Mouse (Mus musculus): Measurements from ENCODE around the gene Selenon. TPM values are rescaled to one million over a fixed set of nuclear protein-coding genes. Genes with fewer than 3 reads are reported as not detected.

The Selenon gene
- polyA plus RNA-seq, 1 experiment from 2014 or later, result 14.7 TPM

- no peaks in the 10 kb centered on the region for H3K27me3 ChIP-seq (replicated peaks; ENCODE audit: control insufficient read depth, insufficient read depth, low read length)
- DNase-seq (ENCODE audit: low spot score), result no peak
- 46% methylated on average over 9 of the region's 9 CpGs for WGBS
- H3K4me1 ChIP-seq (replicated peaks; ENCODE audit: control insufficient read depth, insufficient read depth, low read length), result peaks cover 10% of the 10 kb centered on the region
- H3K9me3 ChIP-seq (ENCODE audit: control insufficient read depth, low read length), result no peaks in the 10 kb centered on the region
- H3K4me2 ChIP-seq (ENCODE audit: low read length), result no peak overlapping the region
- ATAC-seq (replicated peaks; ENCODE audit: low FRiP score, low TSS enrichment, low read depth), result no peak
- H3K36me3 ChIP-seq (ENCODE audit: control insufficient read depth, insufficient read depth, low read length), result no peaks in the 10 kb centered on the region
- H3K4me3 ChIP-seq (ENCODE audit: low read depth, low read length), result no peak overlapping the region
- no peak overlapping the region for H3K9ac ChIP-seq (ENCODE audit: low read length)
- H3K27ac ChIP-seq (ENCODE audit: low read depth), result no peak overlapping the region
Measured at GRCm38 (mm10) chr4:134558570-134559113, 6.7 kb upstream of the Selenon start.

- no peaks in the 10 kb centered on the region for H3K27me3 ChIP-seq (replicated peaks; ENCODE audit: control insufficient read depth, insufficient read depth, low read length)
- H3K36me3 ChIP-seq (ENCODE audit: control insufficient read depth, insufficient read depth, low read length), result no peaks in the 10 kb centered on the region
- H3K4me2 ChIP-seq (ENCODE audit: low read length), result no peak overlapping the region
- H3K4me3 ChIP-seq (ENCODE audit: low read depth, low read length), result no peak overlapping the region
- no peak overlapping the region for H3K9ac ChIP-seq (ENCODE audit: low read length)
- no peak for DNase-seq (ENCODE audit: low spot score)
- H3K9me3 ChIP-seq (ENCODE audit: control insufficient read depth, low read length), result no peaks in the 10 kb centered on the region
- ATAC-seq (replicated peaks; ENCODE audit: low FRiP score, low TSS enrichment, low read depth), result no peak
- H3K4me1 ChIP-seq (replicated peaks; ENCODE audit: control insufficient read depth, insufficient read depth, low read length), result peaks cover 10% of the 10 kb centered on the region
- H3K27ac ChIP-seq (ENCODE audit: low read depth), result 0 out of 2 replicates have a peak overlapping the region, but pooled peaks have one; percentile 4
- WGBS, result 12% methylated on average over 16 of the region's 16 CpGs
Measured at GRCm38 (mm10) chr4:134557626-134558249, 5.8 kb upstream of the Selenon start.

- Histone ChIP-seq H3K36me3 (ENCODE audit: control insufficient read depth, insufficient read depth, low read length) (no peaks in the 10 kb centered on the region), H3K9ac (ENCODE audit: low read length) (no peak overlapping the region), H3K4me3 (ENCODE audit: low read depth, low read length) (no peak overlapping the region), H3K4me1 (replicated peaks; ENCODE audit: control insufficient read depth, insufficient read depth, low read length) (peaks cover 19% of the 10 kb centered on the region), H3K9me3 (ENCODE audit: control insufficient read depth, low read length) (no peaks in the 10 kb centered on the region), H3K4me2 (ENCODE audit: low read length) (no peak overlapping the region), H3K27ac (ENCODE audit: low read depth) (no peak overlapping the region), H3K27me3 (replicated peaks; ENCODE audit: control insufficient read depth, insufficient read depth, low read length) (no peaks in the 10 kb centered on the region)
- WGBS, result 69% methylated on average over 8 of the region's 8 CpGs
- DNase-seq (ENCODE audit: low spot score) (no peak), ATAC-seq (replicated peaks; ENCODE audit: low FRiP score, low TSS enrichment, low read depth) (no peak)
Measured at GRCm38 (mm10) chr4:134555956-134556580, 4.1 kb upstream of the Selenon start.

GRCm38 (mm10) chr4:134553631-134554030 lies 1.7 kb upstream of the Selenon start:
- H3K9me3 ChIP-seq (ENCODE audit: control insufficient read depth, low read length), result peaks cover 7% of the 10 kb centered on the region; the same call in 1 of the 2 replicates

GRCm38 (mm10) chr4:134549899-134550298 lies 2.1 kb downstream of the Selenon start:
- DNase-seq (ENCODE audit: low spot score), result no peak
- H3K9ac ChIP-seq (ENCODE audit: low read length), result no peak overlapping the region
- WGBS, result 98% methylated on average over 8 of the region's 8 CpGs
- H3K27ac ChIP-seq (ENCODE audit: low read depth), result no peak overlapping the region
- H3K27me3 ChIP-seq (replicated peaks; ENCODE audit: control insufficient read depth, insufficient read depth, low read length), result no peaks in the 10 kb centered on the region
- H3K4me1 ChIP-seq (replicated peaks; ENCODE audit: control insufficient read depth, insufficient read depth, low read length), result peaks cover 15% of the 10 kb centered on the region
- peaks cover 7% of the 10 kb centered on the region; the same call in 1 of the 2 replicates for H3K9me3 ChIP-seq (ENCODE audit: control insufficient read depth, low read length)
- H3K36me3 ChIP-seq (ENCODE audit: control insufficient read depth, insufficient read depth, low read length), result peaks cover 34% of the 10 kb centered on the region
- H3K4me2 ChIP-seq (ENCODE audit: low read length), result no peak overlapping the region
- no peak overlapping the region for H3K4me3 ChIP-seq (ENCODE audit: low read depth, low read length)
- no peak for ATAC-seq (replicated peaks; ENCODE audit: low FRiP score, low TSS enrichment, low read depth)

More at GRCm38 (mm10) chr4:134553631-134554030, 1.7 kb upstream of the Selenon start:
- DNase-seq (ENCODE audit: low spot score) (no peak), ATAC-seq (replicated peaks; ENCODE audit: low FRiP score, low TSS enrichment, low read depth) (no peak)
- Histone ChIP-seq H3K4me3 (ENCODE audit: low read depth, low read length) (no peak overlapping the region), H3K4me2 (ENCODE audit: low read length) (no peak overlapping the region), H3K9ac (ENCODE audit: low read length) (no peak overlapping the region), H3K4me1 (replicated peaks; ENCODE audit: control insufficient read depth, insufficient read depth, low read length) (peaks cover 20% of the 10 kb centered on the region), H3K36me3 (ENCODE audit: control insufficient read depth, insufficient read depth, low read length) (peaks cover 9% of the 10 kb centered on the region), H3K27me3 (replicated peaks; ENCODE audit: control insufficient read depth, insufficient read depth, low read length) (no peaks in the 10 kb centered on the region), H3K27ac (ENCODE audit: low read depth) (no peak overlapping the region)
- 55% methylated on average over 1 of the region's 1 CpGs for WGBS

GRCm38 (mm10) chr4:134548169-134548938 lies 3.6 kb downstream of the Selenon start:
- no peak for DNase-seq (ENCODE audit: low spot score)
- Histone ChIP-seq H3K4me2 (ENCODE audit: low read length) (no peak overlapping the region), H3K4me3 (ENCODE audit: low read depth, low read length) (no peak overlapping the region), H3K9me3 (ENCODE audit: control insufficient read depth, low read length) (peaks cover 7% of the 10 kb centered on the region; the same call in 1 of the 2 replicates), H3K36me3 (ENCODE audit: control insufficient read depth, insufficient read depth, low read length) (peaks cover 44% of the 10 kb centered on the region), H3K9ac (ENCODE audit: low read length) (no peak overlapping the region), H3K27me3 (replicated peaks; ENCODE audit: control insufficient read depth, insufficient read depth, low read length) (no peaks in the 10 kb centered on the region), H3K27ac (ENCODE audit: low read depth) (no peak overlapping the region), H3K4me1 (replicated peaks; ENCODE audit: control insufficient read depth, insufficient read depth, low read length) (peaks cover 15% of the 10 kb centered on the region)
- 73% methylated on average over 18 of the region's 18 CpGs for WGBS
- ATAC-seq (replicated peaks; ENCODE audit: low FRiP score, low TSS enrichment, low read depth), result no peak

- H3K9ac ChIP-seq (ENCODE audit: low read length), result no peak overlapping the region
- 70% methylated on average over 9 of the region's 9 CpGs for WGBS
- H3K4me2 ChIP-seq (ENCODE audit: low read length), result no peak overlapping the region
- no peaks in the 10 kb centered on the region for H3K27me3 ChIP-seq (replicated peaks; ENCODE audit: control insufficient read depth, insufficient read depth, low read length)
- H3K36me3 ChIP-seq (ENCODE audit: control insufficient read depth, insufficient read depth, low read length), result peaks cover 55% of the 10 kb centered on the region
- no peak for ATAC-seq (replicated peaks; ENCODE audit: low FRiP score, low TSS enrichment, low read depth)
- H3K4me1 ChIP-seq (replicated peaks; ENCODE audit: control insufficient read depth, insufficient read depth, low read length), result peaks cover 9% of the 10 kb centered on the region
- H3K4me3 ChIP-seq (ENCODE audit: low read depth, low read length), result no peak overlapping the region
- no peak overlapping the region for H3K27ac ChIP-seq (ENCODE audit: low read depth)
- DNase-seq (ENCODE audit: low spot score), result no peak
- peaks cover 7% of the 10 kb centered on the region; the same call in 1 of the 2 replicates for H3K9me3 ChIP-seq (ENCODE audit: control insufficient read depth, low read length)
Measured at GRCm38 (mm10) chr4:134546814-134547705, 4.9 kb downstream of the Selenon start.

DNA sequence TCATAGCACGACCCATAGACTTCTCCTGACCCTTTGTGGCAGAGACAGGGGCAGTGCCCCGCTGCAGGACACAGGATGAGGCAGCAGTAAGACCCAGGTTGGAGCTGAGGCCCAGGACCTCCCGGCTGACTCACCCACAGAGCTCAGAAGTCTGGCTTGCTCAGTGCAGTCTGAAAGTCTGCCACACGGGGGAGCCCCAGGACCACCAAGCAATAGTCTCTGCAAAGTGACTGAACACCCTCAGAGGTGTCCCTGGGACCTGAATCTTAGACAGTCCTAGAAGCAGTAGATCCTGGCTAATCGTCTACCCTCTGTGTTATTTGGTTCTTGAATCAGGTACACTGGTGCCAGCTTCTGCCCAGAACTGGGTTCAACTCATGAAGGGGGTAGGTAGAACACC lies 8.7 kb downstream of the Selenon start:
- no peak overlapping the region for H3K4me2 ChIP-seq (ENCODE audit: low read length)
- H3K36me3 ChIP-seq (ENCODE audit: control insufficient read depth, insufficient read depth, low read length), result peaks cover 71% of the 10 kb centered on the region
- no peaks in the 10 kb centered on the region for H3K9me3 ChIP-seq (ENCODE audit: control insufficient read depth, low read length)
- DNase-seq (ENCODE audit: low spot score) (peak; percentile 100), ATAC-seq (replicated peaks; ENCODE audit: low FRiP score, low TSS enrichment, low read depth) (peak; percentile 76)
- no peaks in the 10 kb centered on the region for H3K27me3 ChIP-seq (replicated peaks; ENCODE audit: control insufficient read depth, insufficient read depth, low read length)
- no peak overlapping the region for H3K27ac ChIP-seq (ENCODE audit: low read depth)
- WGBS, result 9% methylated on average over 5 of the region's 5 CpGs
- peaks cover 4% of the 10 kb centered on the region for H3K4me1 ChIP-seq (replicated peaks; ENCODE audit: control insufficient read depth, insufficient read depth, low read length)
- H3K4me3 ChIP-seq (ENCODE audit: low read depth, low read length), result no peak overlapping the region
- no peak overlapping the region for H3K9ac ChIP-seq (ENCODE audit: low read length)

All from intestine, embryonic 14.5 days (tissue).